Comparison of ENCODE assay signal across 8 mouse cellular contexts in the genomic region with DNA sequence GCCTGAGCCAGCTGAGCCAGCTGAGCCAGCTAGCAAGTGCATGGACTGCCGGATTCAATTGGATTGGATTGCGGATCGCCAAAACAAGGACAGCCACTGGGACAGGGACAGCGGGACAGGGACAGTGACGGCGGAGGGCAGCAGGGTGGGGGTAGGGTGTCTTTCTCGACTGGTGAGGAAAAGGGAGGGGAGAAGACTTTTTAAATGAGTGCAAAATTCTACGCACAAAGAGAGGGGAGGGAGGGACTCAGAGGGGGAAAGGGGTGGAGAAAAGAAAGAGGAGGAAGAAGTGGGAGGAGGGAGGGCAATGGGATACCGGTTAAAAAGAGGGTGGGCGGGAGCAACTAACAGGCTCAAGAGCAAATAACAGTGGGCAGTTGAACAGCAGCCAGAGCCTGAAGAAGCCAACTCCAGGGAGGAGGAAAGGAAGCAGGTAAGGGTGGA.
DNase-seq lines count a peak whose midpoint lies in the region; ATAC-seq and TF ChIP-seq lines count a peak whose summit lies in the region.

No protein-coding gene starts in this region.

- H3K27me3 ChIP-seq in kidney, postnatal 0 days (ENCODE audit: insufficient read depth, low read length) = no peaks in the 10 kb centered on the region
- no peaks in the 10 kb centered on the region for H3K27me3 ChIP-seq in forebrain, embryonic 13.5 days
- peaks cover 4% of the 10 kb centered on the region for H3K27me3 ChIP-seq in liver, embryonic 11.5 days (replicated peaks; ENCODE audit: control insufficient read depth, insufficient read depth, low read length)
- peaks cover 3% of the 10 kb centered on the region; the same call in 1 of the 2 replicates for H3K27me3 ChIP-seq in neural tube, embryonic 12.5 days (replicated peaks)

- no peaks in the 10 kb centered on the region for H3K36me3 ChIP-seq in kidney, postnatal 0 days (ENCODE audit: insufficient read depth, low read length)
- H3K36me3 ChIP-seq in forebrain, embryonic 13.5 days (ENCODE audit: poor library complexity, severe bottlenecking) = no peaks in the 10 kb centered on the region
- no peaks in the 10 kb centered on the region for H3K36me3 ChIP-seq in liver, embryonic 11.5 days (ENCODE audit: control insufficient read depth, insufficient read depth, low read length)
- no peaks in the 10 kb centered on the region for H3K36me3 ChIP-seq in neural tube, embryonic 12.5 days

- H3K4me2 ChIP-seq in kidney, postnatal 0 days (ENCODE audit: low read length) = peak overlapping the region; percentile 57
- peak overlapping the region; percentile 57 for H3K4me2 ChIP-seq in forebrain, embryonic 13.5 days
- H3K4me2 ChIP-seq in liver, embryonic 11.5 days = peak overlapping the region; percentile 39
- H3K4me2 ChIP-seq in neural tube, embryonic 12.5 days (replicated peaks) = peak overlapping the region; percentile 62

- no peaks in the 10 kb centered on the region for H3K9me3 ChIP-seq in kidney, postnatal 0 days (replicated peaks; ENCODE audit: low read length)
- no peaks in the 10 kb centered on the region for H3K9me3 ChIP-seq in forebrain, embryonic 13.5 days (replicated peaks)
- no peaks in the 10 kb centered on the region for H3K9me3 ChIP-seq in liver, embryonic 11.5 days (ENCODE audit: control insufficient read depth, low read length)
- no peaks in the 10 kb centered on the region for H3K9me3 ChIP-seq in neural tube, embryonic 12.5 days

- H3K27ac ChIP-seq in kidney, postnatal 0 days = no peak overlapping the region
- H3K27ac ChIP-seq in forebrain, embryonic 13.5 days = no peak overlapping the region
- no peak overlapping the region for H3K27ac ChIP-seq in liver, embryonic 11.5 days (ENCODE audit: low read depth, low read length)
- H3K27ac ChIP-seq in neural tube, embryonic 12.5 days = no peak overlapping the region

- H3K4me1 ChIP-seq in kidney, postnatal 0 days (replicated peaks; ENCODE audit: insufficient read depth, low read length) = peaks cover 9% of the 10 kb centered on the region; the same call in 1 of the 2 replicates
- peaks cover 9% of the 10 kb centered on the region for H3K4me1 ChIP-seq in forebrain, embryonic 13.5 days
- no peaks in the 10 kb centered on the region for H3K4me1 ChIP-seq in liver, embryonic 11.5 days (replicated peaks; ENCODE audit: control insufficient read depth, insufficient read depth, low read length)
- 0 out of 2 replicates have a peak, but pooled peaks cover 8% of the 10 kb centered on the region for H3K4me1 ChIP-seq in neural tube, embryonic 12.5 days

- no peak for TF ChIP-seq CTCF in kidney, postnatal 0 days (IDR thresholded peaks at IDR 0.05; ENCODE audit: low read depth)

- WGBS in kidney, postnatal 0 days = under 1% methylated on average over 10 of the region's 10 CpGs
- WGBS in forebrain, embryonic 13.5 days = under 1% methylated on average over 10 of the region's 10 CpGs
- 3% methylated on average over 10 of the region's 10 CpGs for WGBS in liver, embryonic 11.5 days
- under 1% methylated on average over 10 of the region's 10 CpGs for WGBS in neural tube, embryonic 12.5 days

- ATAC-seq in kidney, postnatal 0 days (replicated peaks; ENCODE audit: low FRiP score, low read depth) = no peak
- peak; percentile 43 for ATAC-seq in forebrain, embryonic 13.5 days
- ATAC-seq in liver, embryonic 11.5 days (replicated peaks; ENCODE audit: low FRiP score) = no peak
- ATAC-seq in neural tube, embryonic 12.5 days (ENCODE audit: low FRiP score, low read depth) = peak; percentile 37; the same call in 1 of the 2 replicates
- ATAC-seq in megakaryocyte progenitor cell, adult 5-6 weeks (replicated peaks; ENCODE audit: poor library complexity) = no peak

- peak; percentile 61 for DNase-seq in kidney, postnatal 0 days (ENCODE audit: low spot score)
- no peak for DNase-seq in kidney, adult 9 months
- DNase-seq in liver, embryonic 11.5 days (ENCODE audit: low spot score) = peak; percentile 34
- DNase-seq in right cerebral cortex, postnatal 10 days (ENCODE audit: low spot score in 2 of 2) = no peak
- no peak for DNase-seq in ovary, adult 18-20 months (ENCODE audit: low spot score)

- H3K9ac ChIP-seq in kidney, postnatal 0 days (ENCODE audit: low read depth, low read length) = 0 out of 2 replicates have a peak overlapping the region, but pooled peaks have one; percentile 32
- H3K9ac ChIP-seq in forebrain, embryonic 13.5 days = peak overlapping the region; percentile 61
- H3K9ac ChIP-seq in liver, embryonic 11.5 days (ENCODE audit: low read depth, low read length) = no peak overlapping the region
- 0 out of 2 replicates have a peak overlapping the region, but pooled peaks have one; percentile 17 for H3K9ac ChIP-seq in neural tube, embryonic 12.5 days

- peak overlapping the region; percentile 21 for H3K4me3 ChIP-seq in kidney, postnatal 0 days (replicated peaks; ENCODE audit: low read depth, low read length)
- H3K4me3 ChIP-seq in forebrain, embryonic 13.5 days = peak overlapping the region; percentile 35
- peak overlapping the region; percentile 18 for H3K4me3 ChIP-seq in liver, embryonic 11.5 days (ENCODE audit: low read depth, low read length)
- H3K4me3 ChIP-seq in neural tube, embryonic 12.5 days = peak overlapping the region; percentile 25

Comparison
In these comparisons a context has a peak if more than half of its experiments do, and no peak if none do; other contexts are left out.
1. DNase-seq: peak in kidney, postnatal 0 days (single experiment) and liver, embryonic 11.5 days (single experiment); none in kidney, adult 9 months (single experiment), right cerebral cortex, postnatal 10 days (0 of 2) and ovary, adult 18-20 months (single experiment).
2. ATAC-seq: peak in forebrain, embryonic 13.5 days (single experiment) and neural tube, embryonic 12.5 days (single experiment); none in kidney, postnatal 0 days (single experiment), liver, embryonic 11.5 days (single experiment) and megakaryocyte progenitor cell, adult 5-6 weeks (single experiment).
3. Peak in every context shown above with its lines, with median percentiles within 50 percentile points of each other: H3K4me2 ChIP-seq and H3K4me3 ChIP-seq.